Mouse (Mus musculus) liver, embryonic 11.5 days (tissue): ENCODE results near the gene Cacna1d. TPM values are rescaled to one million over a fixed set of nuclear protein-coding genes. Genes with fewer than 3 reads are reported as not detected.

Source experiments
- ATAC-seq: fragments of 200-750 bp; cut with Nextera tagmentation; replicated peaks from 2 replicates; pipeline ENCODE4 v1.8.0; 2017; ENCODE audit warnings: moderate number of reproducible peaks, mild to moderate bottlenecking, moderate TSS enrichment, moderate library complexity; ENCODE audit not compliant: low FRiP score
- DNase-seq: peaks from one replicate; pipeline ENCODE4 v3.0.0-alpha.2; 2017; ENCODE audit warnings: low spot score
- H3K27ac ChIP-seq: fragments of 300-500 bp; sonication (generic); 2 replicates; pipeline ENCODE4 v1.5.1; 2014; ENCODE audit warnings: mild to moderate bottlenecking, low read depth, low read length, control low read depth
- H3K27me3 ChIP-seq: fragments of 300-500 bp; sonication (generic); replicated peaks from 2 replicates; pipeline ENCODE4 v1.6.1; 2014; ENCODE audit warnings: low read length, mixed read lengths; ENCODE audit not compliant: control insufficient read depth, insufficient read depth
- H3K36me3 ChIP-seq: fragments of 300-500 bp; sonication (generic); 2 replicates; pipeline ENCODE4 v1.6.1; 2014; ENCODE audit warnings: mild to moderate bottlenecking, low read length, moderate library complexity, mixed read lengths; ENCODE audit not compliant: control insufficient read depth, insufficient read depth
- H3K4me1 ChIP-seq: fragments of 300-500 bp; sonication (generic); replicated peaks from 2 replicates; pipeline ENCODE4 v1.6.1; 2014; ENCODE audit warnings: low read length, mixed read lengths; ENCODE audit not compliant: control insufficient read depth, insufficient read depth
- H3K4me2 ChIP-seq: fragments of 300-500 bp; sonication (generic); 2 replicates; pipeline ENCODE4 v1.6.1; 2014; ENCODE audit warnings: mild to moderate bottlenecking, control low read depth, moderate library complexity
- H3K4me3 ChIP-seq: fragments of 300-500 bp; sonication (generic); 2 replicates; pipeline ENCODE4 v1.5.1; 2014; ENCODE audit warnings: low read depth, low read length, control low read depth
- H3K9ac ChIP-seq: fragments of 300-500 bp; sonication (generic); 2 replicates; pipeline ENCODE4 v1.6.1; 2014; ENCODE audit warnings: low read depth, low read length, control low read depth
- H3K9me3 ChIP-seq: fragments of 300-500 bp; sonication (generic); 2 replicates; pipeline ENCODE4 v1.6.1; 2016; ENCODE audit warnings: low read length, inconsistent platforms, mixed read lengths; ENCODE audit not compliant: control insufficient read depth
- WGBS: fragments of 180-500 bp; shearing (Covaris S2); extraction: QIAGEN DNeasy Blood & Tissue Kit; methylation state at CpG from one replicate; pipeline ENCODE4 v1.1.7; 2014; 5-methylcytosine and 5-hydroxymethylcytosine counted together
- polyA plus RNA-seq: library from polyadenylated mRNA; unstranded; fragments of >200 nt; fragmentation: Nextera tagmentation; extraction: Ambion mirVana; gene quantifications from 2 replicates; pipeline ENCODE4 v1.2.1, GENCODE M21; 2014

The Cacna1d gene
- polyA plus RNA-seq, 1 experiment from 2014 or later, result 1.2 TPM

GRCm38 (mm10) chr14:30222101-30222500 is 269.2 kb downstream of the Cacna1d start:
- Histone ChIP-seq H3K4me2 (no peak overlapping the region), H3K27me3 (no peaks in the 10 kb centered on the region), H3K9me3 (no peaks in the 10 kb centered on the region), H3K4me1 (no peaks in the 10 kb centered on the region), H3K36me3 (no peaks in the 10 kb centered on the region), H3K4me3 (no peak overlapping the region), H3K27ac (no peak overlapping the region), H3K9ac (no peak overlapping the region)
- DNase-seq (no peak), ATAC-seq (no peak)
- WGBS, result 83% methylated on average over 6 of the region's 6 CpGs

- no peaks in the 10 kb centered on the region for H3K36me3 ChIP-seq
- no peak overlapping the region for H3K9ac ChIP-seq
- H3K27me3 ChIP-seq, result no peaks in the 10 kb centered on the region
- H3K4me2 ChIP-seq, result no peak overlapping the region
- no peak overlapping the region for H3K4me3 ChIP-seq
- H3K27ac ChIP-seq, result no peak overlapping the region
- no peaks in the 10 kb centered on the region for H3K9me3 ChIP-seq
- WGBS, result 74% methylated on average over 4 of the region's 4 CpGs
- DNase-seq, result no peak
- ATAC-seq, result no peak
- H3K4me1 ChIP-seq, result no peaks in the 10 kb centered on the region
Measured at GRCm38 (mm10) chr14:30219851-30220250, 271.4 kb downstream of the Cacna1d start.

GRCm38 (mm10) chr14:30218114-30218513 is 273.1 kb downstream of the Cacna1d start:
- no peak for ATAC-seq
- no peak for DNase-seq
- H3K9ac ChIP-seq, result no peak overlapping the region
- no peaks in the 10 kb centered on the region for H3K9me3 ChIP-seq
- H3K27me3 ChIP-seq, result no peaks in the 10 kb centered on the region
- 88% methylated on average over 3 of the region's 3 CpGs for WGBS
- no peak overlapping the region for H3K4me2 ChIP-seq
- H3K4me1 ChIP-seq, result no peaks in the 10 kb centered on the region
- no peak overlapping the region for H3K4me3 ChIP-seq
- H3K27ac ChIP-seq, result no peak overlapping the region
- H3K36me3 ChIP-seq, result no peaks in the 10 kb centered on the region

GRCm38 (mm10) chr14:30217124-30217523 is 274.1 kb downstream of the Cacna1d start:
- H3K4me2 ChIP-seq, result no peak overlapping the region
- H3K4me1 ChIP-seq, result no peaks in the 10 kb centered on the region
- ATAC-seq (no peak), DNase-seq (no peak)
- no peak overlapping the region for H3K9ac ChIP-seq
- H3K27ac ChIP-seq, result no peak overlapping the region
- 66% methylated on average over 2 of the region's 2 CpGs for WGBS
- H3K9me3 ChIP-seq, result no peaks in the 10 kb centered on the region
- H3K36me3 ChIP-seq, result no peaks in the 10 kb centered on the region
- no peak overlapping the region for H3K4me3 ChIP-seq
- H3K27me3 ChIP-seq, result no peaks in the 10 kb centered on the region

- no peaks in the 10 kb centered on the region for H3K27me3 ChIP-seq
- ATAC-seq (no peak), DNase-seq (no peak)
- H3K9me3 ChIP-seq, result no peaks in the 10 kb centered on the region
- no peak overlapping the region for H3K9ac ChIP-seq
- H3K27ac ChIP-seq, result no peak overlapping the region
- H3K4me2 ChIP-seq, result no peak overlapping the region
- H3K36me3 ChIP-seq, result no peaks in the 10 kb centered on the region
- H3K4me1 ChIP-seq, result no peaks in the 10 kb centered on the region
- no peak overlapping the region for H3K4me3 ChIP-seq
Measured at GRCm38 (mm10) chr14:30208156-30208555, 283.1 kb downstream of the Cacna1d start.

- H3K9me3 ChIP-seq, result no peaks in the 10 kb centered on the region
- H3K4me3 ChIP-seq, result no peak overlapping the region
- H3K27me3 ChIP-seq, result no peaks in the 10 kb centered on the region
- H3K9ac ChIP-seq, result no peak overlapping the region
- no peak overlapping the region for H3K4me2 ChIP-seq
- no peak for ATAC-seq
- 53% methylated on average over 3 of the region's 3 CpGs for WGBS
- H3K27ac ChIP-seq, result no peak overlapping the region
- no peaks in the 10 kb centered on the region for H3K36me3 ChIP-seq
- no peak for DNase-seq
- no peaks in the 10 kb centered on the region for H3K4me1 ChIP-seq
Measured at GRCm38 (mm10) chr14:30205821-30206220, 285.4 kb downstream of the Cacna1d start.

- no peak overlapping the region for H3K27ac ChIP-seq
- H3K4me2 ChIP-seq, result no peak overlapping the region
- no peaks in the 10 kb centered on the region for H3K27me3 ChIP-seq
- H3K9ac ChIP-seq, result no peak overlapping the region
- H3K9me3 ChIP-seq, result no peaks in the 10 kb centered on the region
- DNase-seq (no peak), ATAC-seq (no peak)
- no peaks in the 10 kb centered on the region for H3K4me1 ChIP-seq
- 91% methylated on average over 1 of the region's 1 CpGs for WGBS
- no peaks in the 10 kb centered on the region for H3K36me3 ChIP-seq
- H3K4me3 ChIP-seq, result no peak overlapping the region
Measured at GRCm38 (mm10) chr14:30204526-30204925, 286.7 kb downstream of the Cacna1d start.

GRCm38 (mm10) chr14:30200310-30200709 is 290.9 kb downstream of the Cacna1d start:
- Histone ChIP-seq H3K4me3 (no peak overlapping the region), H3K4me1 (no peaks in the 10 kb centered on the region), H3K36me3 (no peaks in the 10 kb centered on the region), H3K27ac (no peak overlapping the region), H3K4me2 (no peak overlapping the region), H3K9me3 (no peaks in the 10 kb centered on the region), H3K27me3 (no peaks in the 10 kb centered on the region), H3K9ac (no peak overlapping the region)
- ATAC-seq, result no peak
- 60% methylated on average over 1 of the region's 1 CpGs for WGBS
- no peak for DNase-seq

- WGBS, result 85% methylated on average over 3 of the region's 3 CpGs
- H3K9ac ChIP-seq, result no peak overlapping the region
- no peaks in the 10 kb centered on the region for H3K4me1 ChIP-seq
- H3K9me3 ChIP-seq, result no peaks in the 10 kb centered on the region
- H3K27ac ChIP-seq, result no peak overlapping the region
- H3K4me2 ChIP-seq, result no peak overlapping the region
- DNase-seq (no peak), ATAC-seq (no peak)
- H3K36me3 ChIP-seq, result no peaks in the 10 kb centered on the region
- H3K4me3 ChIP-seq, result no peak overlapping the region
- no peaks in the 10 kb centered on the region for H3K27me3 ChIP-seq
Measured at GRCm38 (mm10) chr14:30198882-30199281, 292.4 kb downstream of the Cacna1d start.
